Mouse (Mus musculus) small intestine, adult 2 months (tissue): ENCODE data around the gene Jade2. TPM values are rescaled to one million over a fixed set of nuclear protein-coding genes. Genes with fewer than 3 reads are reported as not detected.

Experiments
- H3K27ac ChIP-seq: fragments of 200-500 bp; 2 replicates; pipeline ENCODE4 v1.5.1; 2012; ENCODE audit warnings: low read depth, low read length, control low read depth, inconsistent platforms; ENCODE audit not compliant: insufficient read depth
- H3K27me3 ChIP-seq: fragments of 200-500 bp; 2 replicates; pipeline ENCODE4 v1.6.1; 2012; ENCODE audit warnings: mild to moderate bottlenecking, moderate library complexity, low read length, inconsistent platforms; ENCODE audit not compliant: control insufficient read depth, insufficient read depth
- H3K36me3 ChIP-seq: fragments of 200-500 bp; 2 replicates; pipeline ENCODE4 v1.6.1; 2012; ENCODE audit warnings: mild to moderate bottlenecking, low read length, control low read depth, inconsistent platforms; ENCODE audit not compliant: control insufficient read depth, insufficient read depth
- H3K4me1 ChIP-seq: fragments of 200-500 bp; 2 replicates; pipeline ENCODE4 v1.6.1; 2012; ENCODE audit warnings: low read length, inconsistent platforms, mixed read lengths; ENCODE audit not compliant: control insufficient read depth, insufficient read depth, insufficient read length
- H3K4me3 ChIP-seq: fragments of 200-500 bp; 2 replicates; pipeline ENCODE4 v1.5.1; 2012; ENCODE audit warnings: low read depth, mild to moderate bottlenecking, control low read depth, inconsistent platforms, low read length, moderate library complexity
- CTCF ChIP-seq: fragments of 200-500 bp; IDR thresholded peaks from 2 replicates; pipeline ENCODE4 v1.5.1; 2012; ENCODE audit warnings: low read depth, mild to moderate bottlenecking, control low read depth, inconsistent platforms, low read length, moderate library complexity, mixed read lengths; ENCODE audit not compliant: insufficient replicate concordance, insufficient read length; ENCODE audit errors: extremely low read depth
- POLR2A ChIP-seq: fragments of 200-500 bp; IDR thresholded peaks from 2 replicates; pipeline ENCODE4 v1.6.1; 2012; ENCODE audit warnings: low read depth, mild to moderate bottlenecking, control low read depth, inconsistent platforms, low read length, moderate library complexity
- WGBS: fragments of 180-500 bp; shearing (Covaris S2); methylation state at CpG from one replicate; pipeline ENCODE4 v1.1.7; 2018; 5-methylcytosine and 5-hydroxymethylcytosine counted together
- polyA plus RNA-seq: library from polyadenylated mRNA; depleted of rRNA; stranded (reverse); fragments of >200 nt; gene quantifications from 2 replicates; pipeline ENCODE4 v1.2.3, GENCODE M21; 2012; rRNA removed

The Jade2 gene
- polyA plus RNA-seq, 1 experiment = 6.3 TPM

- H3K36me3 ChIP-seq = no peaks in the 10 kb centered on the region
- peaks cover 18% of the 10 kb centered on the region for H3K4me1 ChIP-seq
- H3K27ac ChIP-seq = peak overlapping the region; percentile 81
- 44% methylated on average over 4 of the region's 4 CpGs for WGBS
- H3K27me3 ChIP-seq = no peaks in the 10 kb centered on the region
- TF ChIP-seq POLR2A (no peak), CTCF (no peak)
- no peak overlapping the region for H3K4me3 ChIP-seq
Measured at GRCm38 (mm10) chr11:51764816-51765215, 92.6 kb downstream of the Jade2 start.

GRCm38 (mm10) chr11:51763955-51764354, 93.5 kb downstream of the Jade2 start:
- H3K36me3 ChIP-seq = no peaks in the 10 kb centered on the region
- H3K4me1 ChIP-seq = peaks cover 17% of the 10 kb centered on the region
- H3K27ac ChIP-seq = peak overlapping the region; percentile 74
- 2% methylated on average over 13 of the region's 13 CpGs for WGBS
- TF ChIP-seq CTCF (no peak), POLR2A (no peak)
- H3K27me3 ChIP-seq = no peaks in the 10 kb centered on the region
- H3K4me3 ChIP-seq = peak overlapping the region; percentile 88

Other genes with a start within 250 kb of the Jade2 start
- gene Nhp2, start 237.9 kb downstream of the Jade2 start, polyA plus RNA-seq = 33.8 and 45.0 TPM in 2 replicates
- 36.0 and 45.9 TPM in 2 replicates for gene Rmnd5b, start 221.8 kb downstream of the Jade2 start, polyA plus RNA-seq
- gene N4bp3, start 206.8 kb downstream of the Jade2 start, polyA plus RNA-seq = 2.5 and 5.0 TPM in 2 replicates
- gene D930048N14Rik, start 206.7 kb downstream of the Jade2 start, polyA plus RNA-seq = 2.4 and 3.1 TPM in 2 replicates
- gene 0610009B22Rik, start 168.8 kb downstream of the Jade2 start, polyA plus RNA-seq = 1.4 and 3.0 TPM in 2 replicates
- 36.6 and 56.9 TPM in 2 replicates for gene Sec24a, start 94.0 kb downstream of the Jade2 start, polyA plus RNA-seq
- gene Sar1b, start 94.0 kb downstream of the Jade2 start, polyA plus RNA-seq = 11.4 and 19.9 TPM in 2 replicates
- gene Cdkn2aipnl, start 110.0 kb upstream of the Jade2 start, polyA plus RNA-seq = 8.3 and 14.0 TPM in 2 replicates
- gene Ube2b, start 143.1 kb upstream of the Jade2 start, polyA plus RNA-seq = 7.2 and 18.2 TPM in 2 replicates
- gene Cdkl3, start 146.6 kb upstream of the Jade2 start, polyA plus RNA-seq = 0.09 and 0.24 TPM in 2 replicates
- 11.9 and 27.0 TPM in 2 replicates for gene Ppp2ca, start 241.0 kb upstream of the Jade2 start, polyA plus RNA-seq